Mouse (Mus musculus) thymus, adult 18-20 months (tissue): Measurements from ENCODE around the gene Gucy2d.
A peak's percentile ranks its signal among the peaks of the same experiment; 100 is the strongest.

Experiments used
- DNase-seq, 2 experiments: peaks; one replicate each; pipeline ENCODE4 v3.0.0; 2022; ENCODE audit warnings: mixed read lengths in 2 of 2

Gucy2d gene

GRCm38 (mm10) chr7:98523813-98524361 is 83.7 kb downstream of the Gucy2d start:
- DNase-seq = peak; percentile 30 to 45

GRCm38 (mm10) chr7:98524401-98524800 is 84.2 kb downstream of the Gucy2d start:
- no peak for DNase-seq

GRCm38 (mm10) chr7:98524869-98525699 is 84.9 kb downstream of the Gucy2d start:
- no peak for DNase-seq
